Mouse (Mus musculus): ENCODE measurements at regions not wholly inside any gene's neighbourhood (a gene's known extent, or its start where the extent isn't known, plus 50 kb on each side); places are given as distances from the start of the nearest gene placed in this dataset.
A peak's percentile ranks its signal among the peaks of the same experiment; 100 is the strongest.

DNA sequence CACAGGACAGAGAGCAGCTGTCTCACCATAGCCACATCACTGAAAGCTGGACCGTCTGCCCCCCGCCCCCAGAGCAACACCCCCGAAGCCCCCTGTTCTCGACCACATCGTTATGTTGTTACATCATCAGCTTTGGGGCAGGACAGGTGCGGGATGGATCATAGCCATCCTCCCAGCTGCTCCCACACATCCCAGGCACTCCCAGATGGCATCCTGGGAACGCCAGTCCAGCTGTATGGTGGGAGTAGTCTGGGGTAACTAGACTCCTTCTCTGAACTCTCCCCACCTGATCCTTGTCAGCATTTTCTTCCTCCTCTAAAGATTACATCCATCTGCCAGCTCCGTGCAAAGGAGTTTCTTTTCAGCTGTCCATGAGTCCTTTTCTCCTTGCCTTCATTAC lies 59.0 kb upstream of the Btrc start:
- Histone ChIP-seq H3K36me3 (ENCODE audit: control insufficient read depth, insufficient read depth, low read length, poor library complexity, severe bottlenecking) (no peaks in the 10 kb centered on the region), H3K9ac (ENCODE audit: insufficient read depth, low read depth, low read length, poor library complexity, severe bottlenecking) (no peak overlapping the region), H3K9me3 (ENCODE audit: control insufficient read depth, insufficient read depth, low read depth, low read length) (no peaks in the 10 kb centered on the region), H3K4me1 (ENCODE audit: control insufficient read depth in 2 of 2, insufficient read depth in 2 of 2, low read length in 2 of 2, poor library complexity in 1 of 2) (peaks cover 4 to 11% of the 10 kb centered on the region in 2 experiments; a peak in 3 of 4 replicates), H3K27ac (ENCODE audit: insufficient read depth, low read depth, low read length, poor library complexity, severe bottlenecking) (no peak overlapping the region), H3K4me3 (ENCODE audit: insufficient read depth in 1 of 2, low read depth in 1 of 2, low read length in 2 of 2, poor library complexity in 1 of 2, severe bottlenecking in 1 of 2) (no peak overlapping the region)
- in situ Hi-C loops (cut with MboI; ENCODE audit: low sequenced_read_pairs in 2 of 2, unreplicated experiment in 2 of 2): no loop called here
- DNase-seq (ENCODE audit: low read depth, low spot score): no peak
- TF ChIP-seq CHD2 (IDR thresholded peaks at IDR 0.05; ENCODE audit: low read depth, low read length) (no peak), HCFC1 (IDR thresholded peaks at IDR 0.05; ENCODE audit: borderline replicate concordance, insufficient read depth, low read length) (no peak), ZC3H11A (IDR thresholded peaks at IDR 0.05; ENCODE audit: borderline replicate concordance, low read depth, low read length) (no peak), ZNF384 (IDR thresholded peaks at IDR 0.05; ENCODE audit: low read depth, low read length) (no peak), MAFK (IDR thresholded peaks at IDR 0.05; ENCODE audit: insufficient read depth, low read depth, low read length) (no peak)

DNA sequence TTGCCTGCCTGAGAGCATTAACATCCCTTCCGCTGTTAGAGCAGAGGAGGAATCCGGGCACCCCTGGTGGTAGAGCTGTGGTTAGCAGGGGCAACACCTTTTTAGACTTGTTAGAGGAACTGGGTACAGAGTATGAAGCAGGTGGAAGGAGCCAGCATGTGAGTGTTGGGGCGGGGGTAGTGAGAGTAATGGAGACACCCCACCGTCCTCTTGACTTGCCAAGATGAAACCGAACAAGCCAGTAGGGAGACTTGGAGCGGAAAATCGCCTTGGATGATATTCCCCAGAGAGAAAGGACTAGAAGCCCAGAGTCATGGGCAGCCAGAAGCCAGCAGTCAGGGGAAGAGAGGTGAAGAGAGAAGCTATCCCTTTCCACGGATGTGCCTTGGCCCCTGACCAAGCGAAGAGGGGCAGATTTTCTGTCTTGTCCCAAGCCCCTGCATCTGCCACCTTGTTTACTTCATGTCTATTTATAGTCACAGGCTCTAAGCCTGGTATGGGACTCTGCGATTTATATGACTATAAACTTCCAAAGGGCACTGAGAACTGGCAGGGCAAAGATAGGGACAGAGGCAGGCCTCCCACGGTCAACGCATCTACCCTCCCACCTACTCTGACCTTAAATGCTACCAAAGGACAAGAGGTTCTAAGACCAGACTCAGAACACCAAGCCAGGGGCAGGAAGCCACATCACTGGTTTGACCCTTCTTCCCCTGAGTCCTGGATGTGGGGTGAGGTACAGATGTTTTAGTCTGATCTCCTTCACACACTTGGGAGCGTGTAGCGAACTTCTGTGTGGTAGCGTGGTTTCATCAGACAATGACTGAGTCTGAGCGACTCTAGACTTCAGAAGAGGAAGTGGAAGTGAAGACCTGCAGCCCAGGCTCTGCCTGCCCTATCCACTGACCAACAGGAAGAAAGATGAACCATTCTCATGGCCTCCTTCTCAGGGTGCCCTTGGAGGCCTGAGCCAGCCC lies 55.9 kb upstream of the Btrc start:
- TF ChIP-seq HCFC1 (IDR thresholded peaks at IDR 0.05; ENCODE audit: borderline replicate concordance, insufficient read depth, low read length): no peak
- no peak for TF ChIP-seq MAFK (IDR thresholded peaks at IDR 0.05; ENCODE audit: insufficient read depth, low read depth, low read length)
- no peak for TF ChIP-seq ZNF384 (IDR thresholded peaks at IDR 0.05; ENCODE audit: low read depth, low read length)
- TF ChIP-seq CHD2 (IDR thresholded peaks at IDR 0.05; ENCODE audit: low read depth, low read length): no peak
- TF ChIP-seq ZC3H11A (IDR thresholded peaks at IDR 0.05; ENCODE audit: borderline replicate concordance, low read depth, low read length): no peak
- no peak overlapping the region for H3K9ac ChIP-seq (ENCODE audit: insufficient read depth, low read depth, low read length, poor library complexity, severe bottlenecking)
- H3K4me1 ChIP-seq (ENCODE audit: control insufficient read depth in 2 of 2, insufficient read depth in 2 of 2, low read length in 2 of 2, poor library complexity in 1 of 2): peaks cover 2 to 7% of the 10 kb centered on the region in 2 experiments; a peak in 2 of 4 replicates
- DNase-seq (ENCODE audit: low read depth, low spot score): no peak
- no peak overlapping the region for H3K4me3 ChIP-seq (ENCODE audit: insufficient read depth in 1 of 2, low read depth in 1 of 2, low read length in 2 of 2, poor library complexity in 1 of 2, severe bottlenecking in 1 of 2)
- no peaks in the 10 kb centered on the region for H3K9me3 ChIP-seq (ENCODE audit: control insufficient read depth, insufficient read depth, low read depth, low read length)
- no peak overlapping the region for H3K27ac ChIP-seq (ENCODE audit: insufficient read depth, low read depth, low read length, poor library complexity, severe bottlenecking)
- in situ Hi-C loops (cut with MboI; ENCODE audit: low sequenced_read_pairs in 2 of 2, unreplicated experiment in 2 of 2): no loop called here
- H3K36me3 ChIP-seq (ENCODE audit: control insufficient read depth, insufficient read depth, low read length, poor library complexity, severe bottlenecking): no peaks in the 10 kb centered on the region

GRCm38 (mm10) chr19:45308676-45309275 lies 54.8 kb upstream of the Btrc start:
- in situ Hi-C loops (cut with MboI; ENCODE audit: low sequenced_read_pairs in 2 of 2, unreplicated experiment in 2 of 2): no loop called here
- TF ChIP-seq ZC3H11A (IDR thresholded peaks at IDR 0.05; ENCODE audit: borderline replicate concordance, low read depth, low read length) (no peak), HCFC1 (IDR thresholded peaks at IDR 0.05; ENCODE audit: borderline replicate concordance, insufficient read depth, low read length) (no peak), MAFK (IDR thresholded peaks at IDR 0.05; ENCODE audit: insufficient read depth, low read depth, low read length) (no peak), ZNF384 (IDR thresholded peaks at IDR 0.05; ENCODE audit: low read depth, low read length) (no peak), CHD2 (IDR thresholded peaks at IDR 0.05; ENCODE audit: low read depth, low read length) (no peak)
- no peak for DNase-seq (ENCODE audit: low read depth, low spot score)
- no peaks in the 10 kb centered on the region for H3K36me3 ChIP-seq (ENCODE audit: control insufficient read depth, insufficient read depth, low read length, poor library complexity, severe bottlenecking)
- no peak overlapping the region for H3K9ac ChIP-seq (ENCODE audit: insufficient read depth, low read depth, low read length, poor library complexity, severe bottlenecking)
- no peak overlapping the region for H3K27ac ChIP-seq (ENCODE audit: insufficient read depth, low read depth, low read length, poor library complexity, severe bottlenecking)
- no peak overlapping the region for H3K4me3 ChIP-seq (ENCODE audit: insufficient read depth in 1 of 2, low read depth in 1 of 2, low read length in 2 of 2, poor library complexity in 1 of 2, severe bottlenecking in 1 of 2)
- no peaks in the 10 kb centered on the region for H3K9me3 ChIP-seq (ENCODE audit: control insufficient read depth, insufficient read depth, low read depth, low read length)
- H3K4me1 ChIP-seq (ENCODE audit: control insufficient read depth in 2 of 2, insufficient read depth in 2 of 2, low read length in 2 of 2, poor library complexity in 1 of 2): peaks cover 2 to 10% of the 10 kb centered on the region in 2 experiments; a peak in 3 of 4 replicates

GRCm38 (mm10) chr19:45310291-45310881 lies 53.1 kb upstream of the Btrc start:
- Histone ChIP-seq H3K4me3 (ENCODE audit: insufficient read depth in 1 of 2, low read depth in 1 of 2, low read length in 2 of 2, poor library complexity in 1 of 2, severe bottlenecking in 1 of 2) (peak overlapping the region in 1 of 2 experiments; percentile 14; a peak in 1 of 4 replicates), H3K9me3 (ENCODE audit: control insufficient read depth, insufficient read depth, low read depth, low read length) (no peaks in the 10 kb centered on the region), H3K36me3 (ENCODE audit: control insufficient read depth, insufficient read depth, low read length, poor library complexity, severe bottlenecking) (no peaks in the 10 kb centered on the region), H3K27ac (ENCODE audit: insufficient read depth, low read depth, low read length, poor library complexity, severe bottlenecking) (no peak overlapping the region), H3K4me1 (ENCODE audit: control insufficient read depth in 2 of 2, insufficient read depth in 2 of 2, low read length in 2 of 2, poor library complexity in 1 of 2) (peaks cover 2 to 10% of the 10 kb centered on the region in 2 experiments; a peak in 3 of 4 replicates), H3K9ac (ENCODE audit: insufficient read depth, low read depth, low read length, poor library complexity, severe bottlenecking) (no peak overlapping the region)
- no peak for DNase-seq (ENCODE audit: low read depth, low spot score)
- TF ChIP-seq MAFK (IDR thresholded peaks at IDR 0.05; ENCODE audit: insufficient read depth, low read depth, low read length): no peak
- no peak for TF ChIP-seq ZC3H11A (IDR thresholded peaks at IDR 0.05; ENCODE audit: borderline replicate concordance, low read depth, low read length)
- TF ChIP-seq ZNF384 (IDR thresholded peaks at IDR 0.05; ENCODE audit: low read depth, low read length): no peak
- no peak for TF ChIP-seq HCFC1 (IDR thresholded peaks at IDR 0.05; ENCODE audit: borderline replicate concordance, insufficient read depth, low read length)
- TF ChIP-seq CHD2 (IDR thresholded peaks at IDR 0.05; ENCODE audit: low read depth, low read length): no peak
- in situ Hi-C loops (cut with MboI; ENCODE audit: low sequenced_read_pairs in 2 of 2, unreplicated experiment in 2 of 2): no loop called here
